In genomic region chr7:69578958-69579810, GRCm38 (mm10) we compare ENCODE assay signal across 17 mouse cellular contexts.
DNase-seq lines count a peak whose midpoint lies in the region; ATAC-seq lines count a peak whose summit lies in the region.
"Had no signal": no experiment of that assay in that cellular context is flagged by ENCODE, and none has a peak within 500 bp of the region (broad histone marks: within the 10 kb centered on the region; RNA-seq: fewer than 3 reads in every experiment).

No protein-coding gene starts in this region.

- peaks cover 22% of the 10 kb centered on the region for H3K27me3 ChIP-seq in neural tube, embryonic 15.5 days (replicated peaks)
- H3K27me3 ChIP-seq in forebrain, embryonic 14.5 days (replicated peaks; ENCODE audit: control insufficient read depth, insufficient read depth, low read length): no peaks in the 10 kb centered on the region
- H3K27me3 ChIP-seq in midbrain, embryonic 12.5 days: peaks cover 30% of the 10 kb centered on the region
- H3K27me3 ChIP-seq: intestine, embryonic 15.5 days; liver, embryonic 13.5 days; stomach, embryonic 15.5 days had no signal

- no peak overlapping the region for H3K4me3 ChIP-seq in neural tube, embryonic 15.5 days (replicated peaks)
- H3K4me3 ChIP-seq in forebrain, embryonic 14.5 days (ENCODE audit: low read depth, low read length): no peak overlapping the region
- no peak overlapping the region for H3K4me3 ChIP-seq in midbrain, embryonic 12.5 days
- H3K4me3 ChIP-seq: intestine, embryonic 15.5 days; liver, embryonic 13.5 days; stomach, embryonic 15.5 days had no signal

- H3K4me1 ChIP-seq in neural tube, embryonic 15.5 days: peaks cover 5% of the 10 kb centered on the region; the same call in 1 of the 2 replicates
- no peaks in the 10 kb centered on the region for H3K4me1 ChIP-seq in forebrain, embryonic 14.5 days (ENCODE audit: control insufficient read depth, insufficient read depth, low read length)
- peaks cover 19% of the 10 kb centered on the region for H3K4me1 ChIP-seq in midbrain, embryonic 12.5 days
- H3K4me1 ChIP-seq: intestine, embryonic 15.5 days; liver, embryonic 13.5 days; stomach, embryonic 15.5 days had no signal

- no peak for ATAC-seq in neural tube, embryonic 15.5 days (ENCODE audit: low FRiP score)
- peak; percentile 82 for ATAC-seq in forebrain, embryonic 14.5 days
- ATAC-seq in midbrain, embryonic 12.5 days (ENCODE audit: low FRiP score, low read depth): peak; percentile 87
- ATAC-seq: intestine, embryonic 15.5 days had no signal

- H3K36me3 ChIP-seq in neural tube, embryonic 15.5 days: no peaks in the 10 kb centered on the region
- no peaks in the 10 kb centered on the region for H3K36me3 ChIP-seq in forebrain, embryonic 14.5 days (ENCODE audit: control insufficient read depth, insufficient read depth, low read length)
- no peaks in the 10 kb centered on the region for H3K36me3 ChIP-seq in midbrain, embryonic 12.5 days
- H3K36me3 ChIP-seq: intestine, embryonic 15.5 days; liver, embryonic 13.5 days; stomach, embryonic 15.5 days had no signal

- H3K27ac ChIP-seq in neural tube, embryonic 15.5 days (replicated peaks): no peak overlapping the region
- peak overlapping the region; percentile 68 for H3K27ac ChIP-seq in forebrain, embryonic 14.5 days (ENCODE audit: low read depth, low read length)
- peak overlapping the region; percentile 60 for H3K27ac ChIP-seq in midbrain, embryonic 12.5 days (replicated peaks)
- H3K27ac ChIP-seq: intestine, embryonic 15.5 days; kidney, postnatal 0 days; liver, embryonic 13.5 days; stomach, embryonic 15.5 days had no signal

- H3K9me3 ChIP-seq in neural tube, embryonic 15.5 days (replicated peaks): no peaks in the 10 kb centered on the region
- no peaks in the 10 kb centered on the region for H3K9me3 ChIP-seq in forebrain, embryonic 14.5 days (replicated peaks; ENCODE audit: control insufficient read depth, low read length)
- H3K9me3 ChIP-seq in midbrain, embryonic 12.5 days: no peaks in the 10 kb centered on the region
- H3K9me3 ChIP-seq: intestine, embryonic 15.5 days; liver, embryonic 13.5 days; stomach, embryonic 15.5 days had no signal

- H3K4me2 ChIP-seq in neural tube, embryonic 15.5 days: no peak overlapping the region
- H3K4me2 ChIP-seq in forebrain, embryonic 14.5 days (ENCODE audit: low read length): peak overlapping the region; percentile 23; the same call in 1 of the 2 replicates
- peak overlapping the region; percentile 36 for H3K4me2 ChIP-seq in midbrain, embryonic 12.5 days (replicated peaks)
- H3K4me2 ChIP-seq: intestine, embryonic 15.5 days; liver, embryonic 13.5 days; stomach, embryonic 15.5 days had no signal

- no peak overlapping the region for H3K9ac ChIP-seq in neural tube, embryonic 15.5 days (replicated peaks)
- H3K9ac ChIP-seq in forebrain, embryonic 14.5 days (ENCODE audit: low read length): peak overlapping the region; percentile 13; the same call in 1 of the 2 replicates
- H3K9ac ChIP-seq in midbrain, embryonic 12.5 days (replicated peaks): no peak overlapping the region
- H3K9ac ChIP-seq: intestine, embryonic 15.5 days; liver, embryonic 13.5 days; stomach, embryonic 15.5 days had no signal

- intact Hi-C loops in gastrocnemius, postnatal 36 days (cut with DNase I): no loop called here

- WGBS in neural tube, embryonic 15.5 days: 17% methylated on average over 18 of the region's 18 CpGs
- WGBS in forebrain, embryonic 14.5 days: 5% methylated on average over 18 of the region's 18 CpGs
- WGBS in midbrain, embryonic 12.5 days: 8% methylated on average over 18 of the region's 18 CpGs

- peak; percentile 35 for DNase-seq in neural tube, embryonic 10.5 days (ENCODE audit: extremely low spot score, low spot score)
- DNase-seq in forebrain, embryonic 14.5 days (ENCODE audit: low spot score): peak; percentile 83
- no peak for DNase-seq in right cerebral cortex, postnatal 10 days (ENCODE audit: low spot score in 2 of 2)
- no peak for DNase-seq in ovary, adult 18-20 months (ENCODE audit: low spot score)
- DNase-seq in spleen, postnatal 10 days (ENCODE audit: low spot score in 2 of 2): no peak
- DNase-seq in gastrocnemius, postnatal 36 days: no peak
- DNase-seq: adrenal gland, postnatal 10 days; cerebellum, postnatal 14 days; heart, adult 18-20 months; heart, postnatal 10 days; liver, embryonic 13.5 days; thymus, postnatal 4 days had no signal

Comparison
In these comparisons a context has a peak if more than half of its experiments do, and no peak if none do; other contexts are left out.
1. DNase-seq: peak in neural tube, embryonic 10.5 days (single experiment) and forebrain, embryonic 14.5 days (single experiment); none in right cerebral cortex, postnatal 10 days (0 of 2), ovary, adult 18-20 months (single experiment), spleen, postnatal 10 days (0 of 2) and gastrocnemius, postnatal 36 days (0 of 2).